Mouse (Mus musculus) right cerebral cortex, adult 2 months (tissue): ENCODE results near the gene Lrp6.
A peak's percentile ranks its signal among the peaks of the same experiment; 100 is the strongest.

Experiments used
- DNase-seq, 2 experiments: peaks; one replicate each; pipeline ENCODE4 v3.0.0; 2021 to 2022; ENCODE audit warnings: low spot score in 2 of 2

Gene Lrp6

GRCm38 (mm10) chr6:134434866-134435390 is 131.8 kb downstream of the Lrp6 start:
- DNase-seq: no peak

GRCm38 (mm10) chr6:134434044-134434443 is 132.7 kb downstream of the Lrp6 start:
- DNase-seq: no peak

GRCm38 (mm10) chr6:134433281-134433680 is 133.5 kb downstream of the Lrp6 start:
- DNase-seq: no peak

GRCm38 (mm10) chr6:134431583-134431982 is 135.2 kb downstream of the Lrp6 start:
- DNase-seq: no peak

- no peak for DNase-seq
These were observed 136.5 kb downstream of the Lrp6 start for GRCm38 (mm10) chr6:134430161-134430799.

GRCm38 (mm10) chr6:134428455-134428854 is 138.3 kb downstream of the Lrp6 start:
- DNase-seq: no peak

GRCm38 (mm10) chr6:134427165-134427564 is 139.6 kb downstream of the Lrp6 start:
- no peak for DNase-seq

- peak; percentile 74 to 86 for DNase-seq
These were observed 141.5 kb downstream of the Lrp6 start for GRCm38 (mm10) chr6:134425216-134425717.

GRCm38 (mm10) chr6:134421921-134422320 is 144.8 kb downstream of the Lrp6 start:
- no peak for DNase-seq

GRCm38 (mm10) chr6:134420375-134420774 is 146.4 kb downstream of the Lrp6 start:
- no peak for DNase-seq

GRCm38 (mm10) chr6:134417886-134418285 is 148.9 kb downstream of the Lrp6 start:
- DNase-seq: no peak

- no peak for DNase-seq
These were observed 150.1 kb downstream of the Lrp6 start for GRCm38 (mm10) chr6:134416556-134417105.

GRCm38 (mm10) chr6:134414532-134414883 is 152.3 kb downstream of the Lrp6 start:
- no peak for DNase-seq

GRCm38 (mm10) chr6:134413706-134414531 is 152.8 kb downstream of the Lrp6 start:
- DNase-seq: no peak

GRCm38 (mm10) chr6:134407226-134407625 is 159.5 kb downstream of the Lrp6 start:
- DNase-seq: no peak

GRCm38 (mm10) chr6:134403684-134404070 is 163.1 kb downstream of the Lrp6 start:
- no peak for DNase-seq

- DNase-seq: peak; percentile 64 to 80
These were observed 163.7 kb downstream of the Lrp6 start for GRCm38 (mm10) chr6:134402914-134403683.
